Mouse (Mus musculus) c-Kit-positive CD71-positive TER-119-negative erythroid progenitor cells, embryonic 14.5 days (primary cell): ENCODE measurements around the gene Ccl1.

ENCODE experiments used
- DNase-seq: peaks from one replicate; pipeline ENCODE4 v3.0.0-alpha.2; 2013; ENCODE audit warnings: low read depth

The Ccl1 gene

DNA sequence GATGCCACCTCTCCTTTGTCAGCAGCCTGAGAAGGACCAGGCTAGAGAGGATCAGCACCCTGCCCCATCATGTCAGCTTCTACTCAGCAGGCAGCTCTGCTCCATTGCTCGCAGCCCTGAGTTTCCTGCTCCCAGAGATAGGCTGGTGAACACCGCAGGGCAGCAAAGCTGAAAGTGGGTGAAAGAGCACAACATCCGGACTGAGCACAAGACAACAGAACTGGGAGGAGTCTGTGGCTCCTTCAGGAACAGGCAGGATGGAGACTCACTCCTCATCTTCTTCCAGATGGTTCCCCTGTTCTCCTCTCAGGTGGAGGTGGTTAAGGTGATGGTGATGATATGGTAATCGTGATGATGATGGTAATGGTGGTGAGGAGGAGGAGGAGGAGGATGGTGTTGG is at the start of gene Ccl1:
Gene Ccl1 (minus strand): TSS at position 101 of the 400 bp plus-strand sequence.
- DNase-seq, result no peak

- no peak for DNase-seq
Observed at GRCm38 (mm10) chr11:82351039-82351438, 45.5 kb upstream of the Ccl1 start.

GRCm38 (mm10) chr11:82340900-82341299 is 35.4 kb upstream of the Ccl1 start:
- no peak for DNase-seq

GRCm38 (mm10) chr11:82340416-82340815 is 34.9 kb upstream of the Ccl1 start:
- DNase-seq, result no peak

GRCm38 (mm10) chr11:82339921-82340401 is 34.5 kb upstream of the Ccl1 start:
- no peak for DNase-seq

DNA sequence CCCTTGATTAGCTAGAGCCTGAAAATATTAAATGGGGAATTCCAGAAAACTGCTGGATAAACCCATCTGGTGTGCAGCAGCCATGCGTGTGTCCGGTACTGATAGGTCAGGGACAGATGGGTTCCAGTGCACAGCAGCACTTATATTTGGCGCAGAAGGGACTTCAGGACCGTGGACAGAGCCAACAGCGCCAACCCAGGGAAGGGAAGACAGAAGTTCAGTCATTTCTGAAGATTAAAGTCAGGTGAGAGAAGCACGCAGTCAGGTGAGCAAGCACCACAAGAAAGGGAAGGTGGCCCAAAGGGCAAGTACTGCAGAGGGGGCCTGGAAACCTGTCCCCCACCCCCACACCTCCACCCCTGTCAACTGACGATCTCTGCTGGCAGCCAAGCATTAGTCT is 7.7 kb upstream of the Ccl1 start:
- DNase-seq, result no peak

- DNase-seq, result no peak
Observed at GRCm38 (mm10) chr11:82310336-82311045, 5.0 kb upstream of the Ccl1 start.

DNA sequence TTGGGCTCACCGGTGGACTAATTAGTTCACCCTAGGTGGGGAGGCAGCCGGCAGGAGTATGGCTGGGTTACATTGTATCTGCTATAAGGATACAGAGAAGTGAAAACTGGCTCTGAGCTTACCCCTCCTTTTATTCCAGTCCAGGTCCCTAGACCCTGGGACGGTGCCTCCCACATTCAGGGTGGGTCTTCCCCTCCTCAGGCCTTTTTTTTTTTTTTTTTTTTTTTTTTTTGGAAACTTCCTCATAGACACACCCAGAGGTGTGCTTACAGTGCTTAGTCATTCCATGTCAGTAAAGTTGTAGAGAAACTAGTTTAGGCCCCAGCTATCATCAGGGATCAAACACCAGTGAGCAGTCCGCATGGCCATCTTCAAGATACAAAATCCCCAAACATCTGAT is 7.6 kb downstream of the Ccl1 start:
- no peak for DNase-seq

GRCm38 (mm10) chr11:82290841-82291240 is 14.6 kb downstream of the Ccl1 start:
- no peak for DNase-seq

DNA sequence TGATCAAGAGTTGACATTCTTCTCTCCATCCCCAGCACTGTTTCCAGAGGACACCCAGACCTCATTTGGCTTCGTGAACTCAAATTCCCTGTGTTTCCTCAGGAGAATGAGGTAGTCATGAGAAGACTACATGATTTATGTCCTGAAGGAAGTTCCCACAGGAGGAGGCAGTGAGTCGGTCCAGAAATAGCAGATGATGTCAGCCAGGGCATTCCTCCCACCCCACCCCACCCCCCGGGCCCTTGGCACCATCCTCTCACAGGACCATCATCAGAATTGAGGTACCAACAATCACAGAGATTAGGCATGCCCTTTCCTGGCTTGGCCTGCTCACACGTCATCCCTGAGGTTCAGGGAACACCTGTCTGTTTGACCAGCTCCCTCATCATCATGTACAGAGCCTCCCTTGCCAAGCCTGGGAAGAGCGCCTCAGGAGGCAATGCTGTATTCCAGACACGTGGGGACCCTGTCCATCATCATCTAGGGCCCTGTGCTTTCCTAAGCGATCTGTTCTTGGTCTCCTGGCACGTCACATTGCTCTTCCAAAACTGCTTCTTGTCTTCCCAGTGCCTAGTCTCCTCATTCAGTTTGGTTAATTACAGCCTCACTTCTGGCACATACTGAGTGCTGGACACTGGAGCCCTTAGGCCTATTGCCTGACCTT is 31.2 kb downstream of the Ccl1 start:
- DNase-seq, result no peak

DNA sequence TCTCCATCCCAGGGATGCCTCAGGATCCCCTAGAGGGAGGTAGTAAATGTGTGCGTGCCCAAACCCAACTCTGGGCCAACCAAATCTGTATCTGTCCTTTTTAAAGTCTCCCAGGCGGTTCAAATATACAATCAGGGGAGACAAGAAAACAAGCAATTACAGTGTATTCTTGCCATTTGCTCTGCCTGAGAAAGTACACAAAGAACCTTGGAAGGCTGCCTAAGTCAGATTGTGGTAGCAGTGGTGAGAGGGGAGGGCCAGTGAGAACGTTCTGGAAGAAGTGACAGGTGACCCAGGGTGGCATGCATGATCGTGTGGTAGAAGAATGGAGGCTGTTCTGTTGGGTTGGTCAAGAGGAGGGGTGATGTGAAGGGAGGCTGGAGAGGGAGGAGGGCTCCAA is 46.4 kb downstream of the Ccl1 start:
- no peak for DNase-seq

DNA sequence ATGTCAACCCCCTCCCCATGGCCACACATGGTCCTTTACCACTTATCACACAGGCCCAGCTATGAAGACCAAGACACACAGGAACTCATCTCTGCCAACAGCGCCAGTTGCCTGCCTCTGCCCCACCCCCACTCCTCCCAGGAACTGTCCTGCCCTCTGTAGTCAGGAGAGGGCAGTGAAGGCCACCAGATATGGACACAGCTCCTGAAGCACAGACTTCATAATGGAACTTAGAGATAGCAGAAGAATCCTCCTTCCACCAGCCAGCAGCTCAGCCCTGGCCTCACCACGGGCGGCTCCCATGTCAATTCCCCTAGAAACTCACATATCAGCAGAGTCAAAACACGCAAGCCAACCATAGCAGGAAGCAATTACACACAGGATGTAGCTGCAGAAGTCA is 49.9 kb downstream of the Ccl1 start:
- DNase-seq, result no peak

DNA sequence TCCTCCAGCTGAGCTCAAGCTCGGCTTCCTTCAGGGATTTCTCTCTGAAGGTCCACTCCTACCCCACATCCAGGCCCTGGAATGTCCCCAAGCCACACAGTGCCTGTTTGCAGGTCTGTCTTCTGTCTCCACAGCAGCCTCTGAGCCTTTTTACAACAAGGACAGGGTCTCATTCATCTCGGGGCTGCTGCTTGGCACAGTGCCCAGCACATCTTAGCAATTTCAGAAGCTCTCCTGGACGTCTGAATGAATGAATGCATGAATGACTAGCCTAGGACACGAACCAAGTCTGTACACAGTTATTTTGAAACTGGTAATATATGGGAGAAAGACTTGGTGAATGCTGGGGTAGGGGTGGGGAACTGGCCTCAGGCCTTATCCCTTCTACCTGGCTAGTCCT is 52.1 kb downstream of the Ccl1 start:
- DNase-seq, result no peak

DNA sequence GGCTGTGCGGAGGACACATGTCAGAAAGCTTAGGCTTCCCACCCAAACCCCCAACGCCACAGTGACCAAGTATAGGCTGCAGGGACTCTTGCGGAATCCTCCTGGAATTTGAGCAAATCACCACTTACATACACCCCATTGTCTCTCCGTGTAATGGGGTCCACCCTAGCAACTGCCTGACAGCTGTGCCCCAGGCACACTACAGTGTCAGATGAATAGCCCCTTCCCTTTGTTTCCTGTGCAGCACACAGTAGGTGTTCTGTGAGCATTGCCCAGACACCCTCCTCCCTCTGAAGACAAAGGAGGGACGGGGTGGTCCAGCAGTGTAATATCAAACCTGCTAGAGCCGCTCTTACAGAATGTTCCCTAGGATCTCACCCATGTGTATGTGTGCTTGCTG is 54.2 kb downstream of the Ccl1 start:
- no peak for DNase-seq

DNA sequence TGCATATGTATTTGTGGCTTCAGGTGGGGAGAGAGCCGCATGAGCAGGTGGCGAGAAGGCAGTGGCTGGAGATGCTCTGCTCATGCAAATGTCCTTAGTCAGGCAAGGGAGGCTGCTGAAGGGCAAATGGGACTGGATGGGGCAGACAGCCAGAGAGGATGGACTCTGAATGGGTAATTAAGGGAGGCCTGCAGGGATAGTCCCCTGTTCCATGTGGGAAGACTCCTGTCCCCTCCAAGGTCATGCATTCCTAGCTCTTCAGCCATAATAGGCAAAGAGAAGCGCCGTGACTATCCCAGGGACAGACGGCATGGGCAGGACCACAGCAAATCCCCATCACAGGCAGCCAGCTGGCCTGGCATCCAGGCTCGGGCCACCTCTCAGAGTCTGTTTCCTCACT is 55.5 kb downstream of the Ccl1 start:
- no peak for DNase-seq

- DNase-seq, result no peak
Observed at GRCm38 (mm10) chr11:82237439-82237838, 68.1 kb downstream of the Ccl1 start.

DNA sequence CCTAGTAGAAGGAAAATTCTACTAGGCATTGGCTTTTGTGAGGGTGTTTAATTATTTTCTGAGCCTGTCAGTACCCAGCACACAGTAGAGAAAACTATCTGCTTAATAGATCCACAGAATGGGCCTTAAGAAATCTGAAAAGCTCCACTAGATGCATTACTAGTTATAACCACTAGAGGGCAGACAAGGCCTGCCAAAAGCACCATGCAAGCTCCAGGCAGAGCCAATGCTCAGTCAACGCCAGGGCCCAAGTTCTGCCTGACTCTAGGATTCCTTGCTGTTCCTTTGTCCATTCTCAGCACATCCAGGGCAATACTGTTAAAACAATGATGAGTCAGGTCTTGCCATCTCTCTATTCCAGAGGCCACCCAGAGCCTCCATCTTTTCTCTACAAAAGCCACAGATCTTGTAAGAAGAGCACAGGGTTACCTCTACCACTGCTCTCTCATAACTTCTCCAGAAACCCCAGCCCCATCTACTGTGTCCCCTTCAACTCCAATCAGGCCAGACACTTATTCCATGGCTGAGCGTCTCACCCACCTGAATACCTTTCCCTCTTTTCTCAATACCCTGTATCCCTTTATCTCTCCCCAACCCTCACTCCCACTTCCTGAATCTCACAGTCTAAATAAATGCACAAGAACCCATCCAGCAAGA is 69.8 kb downstream of the Ccl1 start:
- peak; percentile 19 for DNase-seq

- DNase-seq, result no peak
Observed at GRCm38 (mm10) chr11:82233991-82234390, 71.5 kb downstream of the Ccl1 start.

- DNase-seq, result no peak
Observed at GRCm38 (mm10) chr11:82226976-82227375, 78.5 kb downstream of the Ccl1 start.

DNA sequence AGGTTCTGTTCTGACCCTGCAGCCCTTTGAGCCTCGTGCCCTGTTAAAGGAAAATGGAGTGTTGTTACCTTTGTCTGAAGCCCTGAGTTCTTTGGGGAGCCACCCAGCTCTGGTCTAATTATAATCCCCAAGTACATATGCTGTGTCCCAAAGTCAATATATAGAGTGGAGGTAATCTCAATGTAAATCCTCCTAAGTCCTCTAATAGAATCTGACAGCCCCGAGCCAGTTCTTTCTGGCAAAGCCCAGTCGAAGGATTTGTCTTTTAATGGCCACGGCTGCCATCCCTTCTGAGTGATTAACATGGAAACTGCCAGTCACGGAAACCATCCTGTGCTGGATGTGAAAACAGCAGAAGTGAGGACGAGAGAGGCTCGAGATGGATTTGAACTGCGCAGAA is 79.6 kb downstream of the Ccl1 start:
- DNase-seq, result no peak

- DNase-seq, result no peak
Observed at GRCm38 (mm10) chr11:82216531-82216930, 89.0 kb downstream of the Ccl1 start.

GRCm38 (mm10) chr11:82214405-82214804 is 91.1 kb downstream of the Ccl1 start:
- DNase-seq, result no peak

DNA sequence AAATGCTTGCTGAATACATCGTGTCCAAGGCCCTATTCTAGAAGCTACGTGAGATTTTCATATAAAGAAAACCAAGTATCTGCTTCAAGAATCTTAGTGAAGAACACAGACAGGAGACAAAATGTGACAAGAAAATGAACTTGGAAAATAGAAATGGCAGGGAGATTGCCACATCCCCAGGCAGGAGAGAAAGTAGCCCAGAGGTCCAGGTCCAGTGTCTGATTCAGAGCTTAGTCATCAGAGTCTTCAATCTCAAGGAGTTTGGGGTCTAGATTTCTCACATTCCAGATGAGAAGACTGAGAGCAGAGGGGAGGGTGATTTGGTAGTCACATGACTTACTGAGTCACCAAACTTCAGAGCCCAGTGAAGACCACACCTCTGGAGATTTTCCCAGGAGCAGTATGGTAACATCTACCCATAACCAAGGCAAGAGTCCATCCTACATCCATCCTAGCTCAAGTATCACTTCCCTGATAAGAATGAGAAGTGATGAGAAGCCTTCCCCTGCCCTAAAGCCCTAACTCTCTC is 98.5 kb downstream of the Ccl1 start:
- no peak for DNase-seq
